Mouse (Mus musculus): ENCODE data around the gene Tnp2. TPM values are rescaled to one million over a fixed set of nuclear protein-coding genes. Genes with fewer than 3 reads are reported as not detected.

The Tnp2 gene
- polyA plus RNA-seq, 1 experiment from 2014 or later = not detected

DNA sequence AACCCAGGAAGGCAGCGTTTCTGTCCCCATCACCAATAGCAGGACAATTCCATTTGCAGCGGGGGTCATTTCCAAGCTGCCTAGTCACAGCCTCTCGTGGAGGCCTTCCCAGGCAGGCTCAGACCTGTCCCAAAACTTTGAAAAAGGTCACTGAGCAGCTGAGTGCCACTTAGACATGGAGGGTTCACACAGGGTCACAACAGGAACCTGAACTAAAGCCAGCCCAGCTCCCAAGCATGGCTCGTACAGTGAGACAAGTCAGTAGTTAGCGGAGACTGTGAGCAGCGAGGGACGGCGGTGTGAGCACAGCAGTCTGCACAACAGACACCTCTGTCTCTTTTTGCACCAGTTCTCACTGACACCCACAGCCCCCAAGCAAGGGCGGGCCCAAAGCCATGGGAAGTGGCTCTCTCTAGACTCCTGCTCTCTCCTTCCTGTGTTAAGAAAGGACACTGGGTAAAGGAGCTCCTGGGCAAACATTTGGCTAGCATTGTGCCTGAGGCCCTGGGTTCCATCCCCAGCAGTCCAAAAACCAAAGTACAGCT is 48.5 kb downstream of the Tnp2 start:
- peaks cover 45% of the 10 kb centered on the region for H3K4me1 ChIP-seq (replicated peaks)
- no peak overlapping the region for H3K4me3 ChIP-seq
- 62% methylated on average over 9 of the region's 9 CpGs for WGBS
- H3K27ac ChIP-seq (ENCODE audit: poor library complexity, severe bottlenecking) = no peak overlapping the region
- no peak for ATAC-seq (ENCODE audit: insufficient number of reproducible peaks, low FRiP score)
- H3K9me3 ChIP-seq (replicated peaks) = no peaks in the 10 kb centered on the region
- H3K9ac ChIP-seq = no peak overlapping the region
- H3K4me2 ChIP-seq = no peak overlapping the region
- no peaks in the 10 kb centered on the region for H3K27me3 ChIP-seq (replicated peaks)
- no peaks in the 10 kb centered on the region for H3K36me3 ChIP-seq

DNA sequence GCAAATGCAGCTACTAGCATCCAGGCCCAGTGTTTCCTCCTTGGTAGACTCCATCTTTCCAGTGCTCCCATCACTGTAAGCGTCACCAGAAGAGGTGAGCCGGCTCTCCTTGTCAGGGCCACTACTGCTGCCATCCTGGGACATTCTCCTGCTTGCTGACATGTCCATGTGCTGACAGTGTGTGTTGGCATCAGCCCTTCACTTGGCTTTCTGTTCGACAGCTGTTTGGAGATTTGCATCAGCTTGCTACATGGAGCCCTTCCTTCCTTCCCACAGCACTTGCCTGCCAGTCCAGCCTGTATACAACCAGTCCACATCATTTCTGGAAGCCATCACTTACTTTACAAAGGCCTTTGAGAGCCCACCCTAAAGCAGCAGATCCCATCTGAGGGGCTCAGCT is 49.6 kb downstream of the Tnp2 start:
- WGBS = 61% methylated on average over 3 of the region's 3 CpGs
- H3K4me1 ChIP-seq (replicated peaks) = peaks cover 45% of the 10 kb centered on the region
- H3K4me3 ChIP-seq = no peak overlapping the region
- no peak overlapping the region for H3K27ac ChIP-seq (ENCODE audit: poor library complexity, severe bottlenecking)
- no peaks in the 10 kb centered on the region for H3K27me3 ChIP-seq (replicated peaks)
- H3K4me2 ChIP-seq = no peak overlapping the region
- no peaks in the 10 kb centered on the region for H3K9me3 ChIP-seq (replicated peaks)
- ATAC-seq (ENCODE audit: insufficient number of reproducible peaks, low FRiP score) = no peak
- H3K36me3 ChIP-seq = no peaks in the 10 kb centered on the region
- H3K9ac ChIP-seq = no peak overlapping the region

Other genes with a start within 250 kb of the Tnp2 start
- gene Dexi, start 245.6 kb downstream of the Tnp2 start, polyA plus RNA-seq (2016; fragmentation: Nextera tagmentation; extraction: Ambion mirVana) = 19.4 and 20.8 TPM in 2 replicates
- gene Clec16a, start 243.3 kb downstream of the Tnp2 start, polyA plus RNA-seq (2016; fragmentation: Nextera tagmentation; extraction: Ambion mirVana) = 30.0 and 33.7 TPM in 2 replicates
- 6.0 and 6.2 TPM in 2 replicates for gene Socs1, start 3.1 kb downstream of the Tnp2 start, polyA plus RNA-seq (2016; fragmentation: Nextera tagmentation; extraction: Ambion mirVana)
- gene Prm3, start 2.3 kb upstream of the Tnp2 start, polyA plus RNA-seq (2016; fragmentation: Nextera tagmentation; extraction: Ambion mirVana) = not detected in 2 replicates
- not detected in 2 replicates for gene Prm2, start 7.5 kb upstream of the Tnp2 start, polyA plus RNA-seq (2016; fragmentation: Nextera tagmentation; extraction: Ambion mirVana)
- 0.48 TPM in 1 of 2 replicates, not detected in the other for gene Prm1, start 17.2 kb upstream of the Tnp2 start, polyA plus RNA-seq (2016; fragmentation: Nextera tagmentation; extraction: Ambion mirVana)
- gene Gm11172, start 24.3 kb upstream of the Tnp2 start, polyA plus RNA-seq (2016; fragmentation: Nextera tagmentation; extraction: Ambion mirVana) = not detected in 2 replicates
- gene Rmi2, start 46.4 kb upstream of the Tnp2 start, polyA plus RNA-seq (2016; fragmentation: Nextera tagmentation; extraction: Ambion mirVana) = 3.9 and 5.0 TPM in 2 replicates

Measured in heart, embryonic 12.5 days (tissue).